Mouse (Mus musculus) thymus, postnatal 10 days (tissue): ENCODE measurements around the gene Dusp10.

Source experiments
- DNase-seq, 2 experiments: peaks; one replicate each; pipeline ENCODE4 v3.0.0; 2021; ENCODE audit warnings: low spot score in 2 of 2

Dusp10 gene

GRCm38 (mm10) chr1:184053711-184054110, 40.6 kb downstream of the Dusp10 start:
- DNase-seq, result no peak

GRCm38 (mm10) chr1:184054176-184054575, 41.1 kb downstream of the Dusp10 start:
- no peak for DNase-seq

- no peak for DNase-seq
Observed at GRCm38 (mm10) chr1:184058206-184058605, 45.1 kb downstream of the Dusp10 start.

GRCm38 (mm10) chr1:184059814-184060213, 46.7 kb downstream of the Dusp10 start:
- no peak for DNase-seq

GRCm38 (mm10) chr1:184060381-184060780, 47.3 kb downstream of the Dusp10 start:
- no peak for DNase-seq

- no peak for DNase-seq
Observed at GRCm38 (mm10) chr1:184060828-184061734, 48.0 kb downstream of the Dusp10 start.

- DNase-seq, result no peak
Observed at GRCm38 (mm10) chr1:184061901-184062300, 48.8 kb downstream of the Dusp10 start.

- DNase-seq, result peak; percentile 55
Observed at GRCm38 (mm10) chr1:184064306-184064705, 51.2 kb downstream of the Dusp10 start.

GRCm38 (mm10) chr1:184065589-184066361, 52.7 kb downstream of the Dusp10 start:
- DNase-seq, result no peak

GRCm38 (mm10) chr1:184066460-184067287, 53.6 kb downstream of the Dusp10 start:
- no peak for DNase-seq

- DNase-seq, result no peak
Observed at GRCm38 (mm10) chr1:184067704-184068558, 54.8 kb downstream of the Dusp10 start.

GRCm38 (mm10) chr1:184068971-184069370, 55.9 kb downstream of the Dusp10 start:
- no peak for DNase-seq

- no peak for DNase-seq
Observed at GRCm38 (mm10) chr1:184076065-184076464, 63.0 kb downstream of the Dusp10 start.

- DNase-seq, result no peak
Observed at GRCm38 (mm10) chr1:184076756-184077155, 63.7 kb downstream of the Dusp10 start.

GRCm38 (mm10) chr1:184079304-184079703, 66.2 kb downstream of the Dusp10 start:
- no peak for DNase-seq

GRCm38 (mm10) chr1:184082661-184083060, 69.6 kb downstream of the Dusp10 start:
- no peak for DNase-seq

GRCm38 (mm10) chr1:184083166-184083565, 70.1 kb downstream of the Dusp10 start:
- no peak for DNase-seq

GRCm38 (mm10) chr1:184084961-184085360, 71.9 kb downstream of the Dusp10 start:
- DNase-seq, result no peak

GRCm38 (mm10) chr1:184090515-184090914, 77.4 kb downstream of the Dusp10 start:
- no peak for DNase-seq

GRCm38 (mm10) chr1:184094914-184095313, 81.8 kb downstream of the Dusp10 start:
- no peak for DNase-seq

GRCm38 (mm10) chr1:184100414-184100813, 87.3 kb downstream of the Dusp10 start:
- no peak for DNase-seq
